Mouse (Mus musculus): ENCODE measurements around the gene Spin2d. TPM values are rescaled to one million over a fixed set of nuclear protein-coding genes. Genes with fewer than 3 reads are reported as not detected.

Gene Spin2d
- polyA plus RNA-seq (2015; fragmentation: Illumina TruSeq; extraction: RNeasy Lipid Tissue Mini Kit (QIAGEN cat#74804); ENCODE audit: insufficient read depth, low read depth, low replicate concordance): not detected

GRCm38 (mm10) chrX:73176889-73177288 is at the start of gene Spin2d:
Spin2d (minus strand) TSS chrX:73176989.

GRCm38 (mm10) chrX:73213819-73214564 is 37.2 kb upstream of the Spin2d start, which contains the start of gene Xlr4b:
Xlr4b (plus strand) TSS chrX:73214333.

GRCm38 (mm10) chrX:73191934-73192333 is 15.1 kb upstream of the Spin2d start, which contains the start of gene Xlr3b:
Xlr3b (plus strand) TSS chrX:73192207.

GRCm38 (mm10) chrX:73149350-73149749 is 27.4 kb downstream of the Spin2d start, which contains the start of gene DXBay18:
DXBay18 (minus strand) TSS chrX:73149450.

GRCm38 (mm10) chrX:73148496-73148895 is 28.3 kb downstream of the Spin2d start, which contains the start of gene Xlr5b:
Xlr5b (plus strand) TSS chrX:73148796.

Other genes starting within 250 kb of the Spin2d start
- gene Zfp185, start 189.7 kb downstream of the Spin2d start, polyA plus RNA-seq (2015; fragmentation: Illumina TruSeq; extraction: RNeasy Lipid Tissue Mini Kit (QIAGEN cat#74804); ENCODE audit: insufficient read depth, low read depth, low replicate concordance): 4.1 TPM
- not detected for gene Pnma5, start 139.9 kb downstream of the Spin2d start, polyA plus RNA-seq (2015; fragmentation: Illumina TruSeq; extraction: RNeasy Lipid Tissue Mini Kit (QIAGEN cat#74804); ENCODE audit: insufficient read depth, low read depth, low replicate concordance)
- not detected for gene Pnma3, start 112.2 kb downstream of the Spin2d start, polyA plus RNA-seq (2015; fragmentation: Illumina TruSeq; extraction: RNeasy Lipid Tissue Mini Kit (QIAGEN cat#74804); ENCODE audit: insufficient read depth, low read depth, low replicate concordance)
- gene Xlr4a, start 94.5 kb downstream of the Spin2d start, polyA plus RNA-seq (2015; fragmentation: Illumina TruSeq; extraction: RNeasy Lipid Tissue Mini Kit (QIAGEN cat#74804); ENCODE audit: insufficient read depth, low read depth, low replicate concordance): 1.0 TPM
- 4.9 TPM for gene Xlr3a, start 79.9 kb downstream of the Spin2d start, polyA plus RNA-seq (2015; fragmentation: Illumina TruSeq; extraction: RNeasy Lipid Tissue Mini Kit (QIAGEN cat#74804); ENCODE audit: insufficient read depth, low read depth, low replicate concordance)
- gene Gm14685, start 59.9 kb downstream of the Spin2d start, polyA plus RNA-seq (2015; fragmentation: Illumina TruSeq; extraction: RNeasy Lipid Tissue Mini Kit (QIAGEN cat#74804); ENCODE audit: insufficient read depth, low read depth, low replicate concordance): not detected
- gene Xlr5b, start 28.2 kb downstream of the Spin2d start, polyA plus RNA-seq (2015; fragmentation: Illumina TruSeq; extraction: RNeasy Lipid Tissue Mini Kit (QIAGEN cat#74804); ENCODE audit: insufficient read depth, low read depth, low replicate concordance): not detected
- gene DXBay18, start 27.5 kb downstream of the Spin2d start, polyA plus RNA-seq (2015; fragmentation: Illumina TruSeq; extraction: RNeasy Lipid Tissue Mini Kit (QIAGEN cat#74804); ENCODE audit: insufficient read depth, low read depth, low replicate concordance): not detected
- 1.0 TPM for gene Xlr3b, start 15.2 kb upstream of the Spin2d start, polyA plus RNA-seq (2015; fragmentation: Illumina TruSeq; extraction: RNeasy Lipid Tissue Mini Kit (QIAGEN cat#74804); ENCODE audit: insufficient read depth, low read depth, low replicate concordance)
- not detected for gene Xlr4b, start 37.3 kb upstream of the Spin2d start, polyA plus RNA-seq (2015; fragmentation: Illumina TruSeq; extraction: RNeasy Lipid Tissue Mini Kit (QIAGEN cat#74804); ENCODE audit: insufficient read depth, low read depth, low replicate concordance)
- gene F8a, start 51.3 kb upstream of the Spin2d start, polyA plus RNA-seq (2015; fragmentation: Illumina TruSeq; extraction: RNeasy Lipid Tissue Mini Kit (QIAGEN cat#74804); ENCODE audit: insufficient read depth, low read depth, low replicate concordance): 3.2 TPM
- not detected for gene Xlr4c, start 66.1 kb upstream of the Spin2d start, polyA plus RNA-seq (2015; fragmentation: Illumina TruSeq; extraction: RNeasy Lipid Tissue Mini Kit (QIAGEN cat#74804); ENCODE audit: insufficient read depth, low read depth, low replicate concordance)
- gene Xlr3c, start 88.4 kb upstream of the Spin2d start, polyA plus RNA-seq (2015; fragmentation: Illumina TruSeq; extraction: RNeasy Lipid Tissue Mini Kit (QIAGEN cat#74804); ENCODE audit: insufficient read depth, low read depth, low replicate concordance): not detected
- not detected for gene Xlr5a, start 116.0 kb upstream of the Spin2d start, polyA plus RNA-seq (2015; fragmentation: Illumina TruSeq; extraction: RNeasy Lipid Tissue Mini Kit (QIAGEN cat#74804); ENCODE audit: insufficient read depth, low read depth, low replicate concordance)
- not detected for gene Xlr5c, start 116.0 kb upstream of the Spin2d start, polyA plus RNA-seq (2015; fragmentation: Illumina TruSeq; extraction: RNeasy Lipid Tissue Mini Kit (QIAGEN cat#74804); ENCODE audit: insufficient read depth, low read depth, low replicate concordance)
- not detected for gene Gm45015, start 159.9 kb upstream of the Spin2d start, polyA plus RNA-seq (2015; fragmentation: Illumina TruSeq; extraction: RNeasy Lipid Tissue Mini Kit (QIAGEN cat#74804); ENCODE audit: insufficient read depth, low read depth, low replicate concordance)
- gene Zfp275, start 165.6 kb upstream of the Spin2d start, polyA plus RNA-seq (2015; fragmentation: Illumina TruSeq; extraction: RNeasy Lipid Tissue Mini Kit (QIAGEN cat#74804); ENCODE audit: insufficient read depth, low read depth, low replicate concordance): 3.6 TPM
- not detected for gene Gm18336, start 221.7 kb upstream of the Spin2d start, polyA plus RNA-seq (2015; fragmentation: Illumina TruSeq; extraction: RNeasy Lipid Tissue Mini Kit (QIAGEN cat#74804); ENCODE audit: insufficient read depth, low read depth, low replicate concordance)
- 0.31 TPM for gene Zfp92, start 234.1 kb upstream of the Spin2d start, polyA plus RNA-seq (2015; fragmentation: Illumina TruSeq; extraction: RNeasy Lipid Tissue Mini Kit (QIAGEN cat#74804); ENCODE audit: insufficient read depth, low read depth, low replicate concordance)

Data from pancreas, adult 10 weeks (tissue).